Mouse (Mus musculus): ENCODE data around the gene Garnl3. TPM values are rescaled to one million over a fixed set of nuclear protein-coding genes. Genes with fewer than 3 reads are reported as not detected.
"Not testable (repeated sequence)": the region's sequence is repeated elsewhere in the genome, so short reads cannot be mapped to it uniquely, and the experiment has no call there.

Garnl3 gene
- total and polyA plus RNA-seq, 2 experiments from 2014 or later: 4.0 to 6.1 TPM

- TF ChIP-seq CTCF (IDR thresholded peaks at IDR 0.05; ENCODE audit: low read depth): peak; percentile 16
- no peak for TF ChIP-seq EP300 (IDR thresholded peaks at IDR 0.05; ENCODE audit: low read depth)
- ATAC-seq (ENCODE audit: insufficient read depth, low read depth): peak; percentile 2
- H3K36me3 ChIP-seq (replicated peaks; ENCODE audit: control insufficient read depth, insufficient read depth, low read length): no peaks in the 10 kb centered on the region
- peak overlapping the region; percentile 46; the same call in 1 of the 2 replicates for H3K27ac ChIP-seq (ENCODE audit: low read depth)
- peaks cover 14% of the 10 kb centered on the region for H3K4me1 ChIP-seq (ENCODE audit: control insufficient read depth, insufficient read depth)
- H3K9me3 ChIP-seq (replicated peaks; ENCODE audit: control insufficient read depth, low read length): no peaks in the 10 kb centered on the region
- H3K9ac ChIP-seq (replicated peaks; ENCODE audit: low read depth, low read length): peak overlapping the region; percentile 49
- H3K27me3 ChIP-seq (ENCODE audit: control insufficient read depth, insufficient read depth, low read length): 0 out of 2 replicates have a peak, but pooled peaks cover 6% of the 10 kb centered on the region
- peak overlapping the region; percentile 84 for H3K4me2 ChIP-seq (ENCODE audit: low read depth, low read length)
- no peak for DNase-seq (ENCODE audit: low spot score)
- under 1% methylated on average over 33 of the region's 33 CpGs for WGBS
- peak overlapping the region; percentile 58 for H3K4me3 ChIP-seq (ENCODE audit: low read depth, low read length)
Measured at GRCm38 (mm10) chr2:33130141-33130525, 1.3 kb downstream of the Garnl3 start.

GRCm38 (mm10) chr2:33129696-33130095 lies 1.8 kb downstream of the Garnl3 start:
- TF ChIP-seq EP300 (IDR thresholded peaks at IDR 0.05; ENCODE audit: low read depth) (no peak), CTCF (IDR thresholded peaks at IDR 0.05; ENCODE audit: low read depth) (no peak)
- DNase-seq (ENCODE audit: low spot score): no peak
- H3K4me1 ChIP-seq (ENCODE audit: control insufficient read depth, insufficient read depth): peaks cover 14% of the 10 kb centered on the region
- no peaks in the 10 kb centered on the region for H3K9me3 ChIP-seq (replicated peaks; ENCODE audit: control insufficient read depth, low read length)
- peak overlapping the region; percentile 49 for H3K9ac ChIP-seq (replicated peaks; ENCODE audit: low read depth, low read length)
- H3K36me3 ChIP-seq (replicated peaks; ENCODE audit: control insufficient read depth, insufficient read depth, low read length): no peaks in the 10 kb centered on the region
- WGBS: 4% methylated on average over 10 of the region's 10 CpGs
- ATAC-seq (ENCODE audit: insufficient read depth, low read depth): no peak
- H3K4me2 ChIP-seq (ENCODE audit: low read depth, low read length): peak overlapping the region; percentile 84
- H3K27ac ChIP-seq (ENCODE audit: low read depth): no peak overlapping the region
- 0 out of 2 replicates have a peak, but pooled peaks cover 6% of the 10 kb centered on the region for H3K27me3 ChIP-seq (ENCODE audit: control insufficient read depth, insufficient read depth, low read length)
- peak overlapping the region; percentile 58 for H3K4me3 ChIP-seq (ENCODE audit: low read depth, low read length)

- no peak overlapping the region for H3K9ac ChIP-seq (replicated peaks; ENCODE audit: low read depth, low read length)
- no peak overlapping the region for H3K4me2 ChIP-seq (ENCODE audit: low read depth, low read length)
- no peaks in the 10 kb centered on the region for H3K9me3 ChIP-seq (replicated peaks; ENCODE audit: control insufficient read depth, low read length)
- DNase-seq (ENCODE audit: low spot score) (no peak), ATAC-seq (ENCODE audit: insufficient read depth, low read depth) (no peak)
- H3K4me1 ChIP-seq (ENCODE audit: control insufficient read depth, insufficient read depth): peaks cover 14% of the 10 kb centered on the region
- H3K4me3 ChIP-seq (ENCODE audit: low read depth, low read length): no peak overlapping the region
- no peaks in the 10 kb centered on the region for H3K36me3 ChIP-seq (replicated peaks; ENCODE audit: control insufficient read depth, insufficient read depth, low read length)
- H3K27ac ChIP-seq (ENCODE audit: low read depth): no peak overlapping the region
- 0 out of 2 replicates have a peak, but pooled peaks cover 6% of the 10 kb centered on the region for H3K27me3 ChIP-seq (ENCODE audit: control insufficient read depth, insufficient read depth, low read length)
- 83% methylated on average over 2 of the region's 2 CpGs for WGBS
- TF ChIP-seq CTCF (IDR thresholded peaks at IDR 0.05; ENCODE audit: low read depth) (no peak), EP300 (IDR thresholded peaks at IDR 0.05; ENCODE audit: low read depth) (no peak)
Measured at GRCm38 (mm10) chr2:33129005-33129404, 2.4 kb downstream of the Garnl3 start.

- no peaks in the 10 kb centered on the region for H3K9me3 ChIP-seq (replicated peaks; ENCODE audit: control insufficient read depth, low read length)
- no peak overlapping the region for H3K4me3 ChIP-seq (ENCODE audit: low read depth, low read length)
- H3K36me3 ChIP-seq (replicated peaks; ENCODE audit: control insufficient read depth, insufficient read depth, low read length): no peaks in the 10 kb centered on the region
- no peak overlapping the region for H3K4me2 ChIP-seq (ENCODE audit: low read depth, low read length)
- DNase-seq (ENCODE audit: low spot score) (no peak), ATAC-seq (ENCODE audit: insufficient read depth, low read depth) (no peak)
- peaks cover 14% of the 10 kb centered on the region for H3K4me1 ChIP-seq (ENCODE audit: control insufficient read depth, insufficient read depth)
- WGBS: 23% methylated on average over 2 of the region's 2 CpGs
- H3K27ac ChIP-seq (ENCODE audit: low read depth): no peak overlapping the region
- TF ChIP-seq EP300 (IDR thresholded peaks at IDR 0.05; ENCODE audit: low read depth) (no peak), CTCF (IDR thresholded peaks at IDR 0.05; ENCODE audit: low read depth) (no peak)
- H3K27me3 ChIP-seq (ENCODE audit: control insufficient read depth, insufficient read depth, low read length): no peaks in the 10 kb centered on the region
- H3K9ac ChIP-seq (replicated peaks; ENCODE audit: low read depth, low read length): no peak overlapping the region
Measured at GRCm38 (mm10) chr2:33127271-33127670, 4.2 kb downstream of the Garnl3 start.

GRCm38 (mm10) chr2:33122856-33123255 lies 8.6 kb downstream of the Garnl3 start:
- DNase-seq (ENCODE audit: low spot score) (no peak), ATAC-seq (ENCODE audit: insufficient read depth, low read depth) (no peak)
- H3K27ac ChIP-seq (ENCODE audit: low read depth): no peak overlapping the region
- no peak for TF ChIP-seq CTCF (IDR thresholded peaks at IDR 0.05; ENCODE audit: low read depth)
- no peak for TF ChIP-seq EP300 (IDR thresholded peaks at IDR 0.05; ENCODE audit: low read depth)
- H3K9me3 ChIP-seq (replicated peaks; ENCODE audit: control insufficient read depth, low read length): no peaks in the 10 kb centered on the region
- H3K27me3 ChIP-seq (ENCODE audit: control insufficient read depth, insufficient read depth, low read length): no peaks in the 10 kb centered on the region
- WGBS: 66% methylated on average over 6 of the region's 6 CpGs
- peaks cover 5% of the 10 kb centered on the region; the same call in 1 of the 2 replicates for H3K4me1 ChIP-seq (ENCODE audit: control insufficient read depth, insufficient read depth)
- H3K4me2 ChIP-seq (ENCODE audit: low read depth, low read length): no peak overlapping the region
- H3K4me3 ChIP-seq (ENCODE audit: low read depth, low read length): no peak overlapping the region
- H3K36me3 ChIP-seq (replicated peaks; ENCODE audit: control insufficient read depth, insufficient read depth, low read length): no peaks in the 10 kb centered on the region
- no peak overlapping the region for H3K9ac ChIP-seq (replicated peaks; ENCODE audit: low read depth, low read length)

GRCm38 (mm10) chr2:33100536-33100935 lies 30.9 kb downstream of the Garnl3 start:
- TF ChIP-seq CTCF (IDR thresholded peaks at IDR 0.05; ENCODE audit: low read depth): no peak
- no peak for TF ChIP-seq EP300 (IDR thresholded peaks at IDR 0.05; ENCODE audit: low read depth)

GRCm38 (mm10) chr2:33097326-33097725 lies 34.1 kb downstream of the Garnl3 start:
- H3K9me3 ChIP-seq (replicated peaks; ENCODE audit: control insufficient read depth, low read length); H3K4me2 ChIP-seq (ENCODE audit: low read depth, low read length); H3K4me1 ChIP-seq (ENCODE audit: control insufficient read depth, insufficient read depth); DNase-seq (ENCODE audit: low spot score); H3K36me3 ChIP-seq (replicated peaks; ENCODE audit: control insufficient read depth, insufficient read depth, low read length); H3K27ac ChIP-seq (ENCODE audit: low read depth); ATAC-seq (ENCODE audit: insufficient read depth, low read depth); H3K4me3 ChIP-seq (ENCODE audit: low read depth, low read length); H3K27me3 ChIP-seq (ENCODE audit: control insufficient read depth, insufficient read depth, low read length); H3K9ac ChIP-seq (replicated peaks; ENCODE audit: low read depth, low read length): not testable (repeated sequence)
- 81% methylated on average over 11 of the region's 12 CpGs for WGBS

More at GRCm38 (mm10) chr2:33100536-33100935, 30.9 kb downstream of the Garnl3 start:
- ATAC-seq (ENCODE audit: insufficient read depth, low read depth) (no peak), DNase-seq (ENCODE audit: low spot score) (no peak)
- Histone ChIP-seq H3K9ac (replicated peaks; ENCODE audit: low read depth, low read length) (no peak overlapping the region), H3K4me3 (ENCODE audit: low read depth, low read length) (no peak overlapping the region), H3K27me3 (ENCODE audit: control insufficient read depth, insufficient read depth, low read length) (no peaks in the 10 kb centered on the region), H3K9me3 (replicated peaks; ENCODE audit: control insufficient read depth, low read length) (no peaks in the 10 kb centered on the region), H3K4me1 (ENCODE audit: control insufficient read depth, insufficient read depth) (no peaks in the 10 kb centered on the region), H3K27ac (ENCODE audit: low read depth) (no peak overlapping the region), H3K4me2 (ENCODE audit: low read depth, low read length) (no peak overlapping the region), H3K36me3 (replicated peaks; ENCODE audit: control insufficient read depth, insufficient read depth, low read length) (no peaks in the 10 kb centered on the region)
- WGBS: 78% methylated on average over 8 of the region's 8 CpGs
